Comparison of ENCODE assay signal across 17 mouse cellular contexts in the genomic region with DNA sequence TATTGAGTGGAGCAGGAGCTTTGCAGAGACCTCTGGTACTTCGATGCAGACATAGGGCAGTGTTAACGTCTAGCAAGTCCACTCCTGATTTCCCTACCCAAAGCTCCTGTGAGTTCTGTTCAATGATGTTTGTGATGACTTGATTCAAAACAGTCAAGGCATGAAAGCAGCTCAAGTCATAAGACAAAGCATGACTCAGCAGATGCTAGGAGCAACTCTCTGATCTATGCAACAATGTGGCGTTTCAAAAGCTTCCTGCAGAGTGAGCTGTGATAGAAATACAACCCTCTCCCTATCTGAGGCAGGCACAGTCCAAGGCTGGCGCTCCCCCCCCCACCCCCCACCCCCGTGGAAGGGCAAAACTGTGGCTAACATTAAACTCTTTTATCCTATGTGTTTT.
DNase-seq lines count a peak whose midpoint lies in the region; ATAC-seq and TF ChIP-seq lines count a peak whose summit lies in the region.
"Had no signal": no experiment of that assay in that cellular context is flagged by ENCODE, and none has a peak within 500 bp of the region (broad histone marks: within the 10 kb centered on the region; RNA-seq: fewer than 3 reads in every experiment).

No protein-coding gene starts in this region.

- no peak overlapping the region for H3K4me2 ChIP-seq in intestine, postnatal 0 days (replicated peaks; ENCODE audit: low read depth)
- H3K4me2 ChIP-seq in intestine, embryonic 16.5 days (ENCODE audit: low read depth, low read length) = no peak overlapping the region
- no peak overlapping the region for H3K4me2 ChIP-seq in kidney, embryonic 15.5 days
- H3K4me2 ChIP-seq: embryonic facial prominence, embryonic 12.5 days; forebrain, embryonic 12.5 days; heart, embryonic 13.5 days; lung, embryonic 14.5 days; neural tube, embryonic 13.5 days had no signal

- TF ChIP-seq CTCF in intestine, postnatal 0 days (IDR thresholded peaks at IDR 0.05; ENCODE audit: low read depth) = no peak
- no peak for TF ChIP-seq CTCF in testis, adult 2 months (IDR thresholded peaks at IDR 0.05; ENCODE audit: control insufficient read depth, insufficient read depth, insufficient replicate concordance, low read depth, low read length)
- TF ChIP-seq CTCF in brain, embryonic 14.5 days (IDR thresholded peaks at IDR 0.05; ENCODE audit: borderline replicate concordance, extremely low read depth, insufficient read depth, insufficient read length) = no peak

- no peaks in the 10 kb centered on the region; the same call in 1 of the 2 replicates for H3K4me1 ChIP-seq in intestine, postnatal 0 days (replicated peaks; ENCODE audit: control insufficient read depth, insufficient read depth, low read length)
- peaks cover 20% of the 10 kb centered on the region for H3K4me1 ChIP-seq in intestine, embryonic 16.5 days (ENCODE audit: control insufficient read depth, insufficient read depth, low read length)
- H3K4me1 ChIP-seq in testis, adult 2 months (ENCODE audit: control insufficient read depth, insufficient read depth, low read length) = peaks cover 9% of the 10 kb centered on the region
- peaks cover 21% of the 10 kb centered on the region for H3K4me1 ChIP-seq in kidney, embryonic 15.5 days

- H3K9ac ChIP-seq in intestine, postnatal 0 days (ENCODE audit: low read depth, low read length) = no peak overlapping the region
- H3K9ac ChIP-seq in intestine, embryonic 16.5 days (ENCODE audit: low read depth, low read length) = no peak overlapping the region
- H3K9ac ChIP-seq in kidney, embryonic 15.5 days = no peak overlapping the region
- H3K9ac ChIP-seq: embryonic facial prominence, embryonic 12.5 days; forebrain, embryonic 12.5 days; heart, embryonic 13.5 days; lung, embryonic 14.5 days; neural tube, embryonic 13.5 days had no signal

- TF ChIP-seq POLR2A in testis, adult 2 months (IDR thresholded peaks at IDR 0.05; ENCODE audit: control insufficient read depth, low read depth, low read length) = no peak
- TF ChIP-seq POLR2A in brain, embryonic 14.5 days (IDR thresholded peaks at IDR 0.05; ENCODE audit: borderline replicate concordance, extremely low read depth, insufficient read depth, insufficient read length, poor library complexity, severe bottlenecking) = no peak

- no peaks in the 10 kb centered on the region for H3K9me3 ChIP-seq in intestine, postnatal 0 days (ENCODE audit: control insufficient read depth)
- no peaks in the 10 kb centered on the region for H3K9me3 ChIP-seq in intestine, embryonic 16.5 days (ENCODE audit: control insufficient read depth, low read length)
- no peaks in the 10 kb centered on the region for H3K9me3 ChIP-seq in kidney, embryonic 15.5 days (replicated peaks)
- H3K9me3 ChIP-seq: embryonic facial prominence, embryonic 12.5 days; forebrain, embryonic 12.5 days; heart, embryonic 13.5 days; midbrain, embryonic 10.5 days; neural tube, embryonic 13.5 days had no signal

- no peak overlapping the region for H3K27ac ChIP-seq in intestine, postnatal 0 days (ENCODE audit: low read depth, low read length)
- no peak overlapping the region for H3K27ac ChIP-seq in intestine, embryonic 16.5 days (ENCODE audit: low read length)
- peak overlapping the region; percentile 39 for H3K27ac ChIP-seq in testis, adult 2 months (ENCODE audit: control insufficient read depth, insufficient read depth, low read depth, low read length)
- H3K27ac ChIP-seq in kidney, embryonic 15.5 days = no peak overlapping the region
- H3K27ac ChIP-seq: embryonic facial prominence, embryonic 12.5 days; forebrain, embryonic 12.5 days; heart, embryonic 13.5 days; midbrain, embryonic 10.5 days; neural tube, embryonic 13.5 days had no signal

- no peaks in the 10 kb centered on the region for H3K27me3 ChIP-seq in intestine, postnatal 0 days (replicated peaks; ENCODE audit: control insufficient read depth, insufficient read depth, low read length)
- H3K27me3 ChIP-seq in intestine, embryonic 16.5 days (replicated peaks; ENCODE audit: control insufficient read depth, insufficient read depth, low read length) = no peaks in the 10 kb centered on the region
- H3K27me3 ChIP-seq in testis, adult 2 months (ENCODE audit: control insufficient read depth, insufficient read depth, low read length) = no peaks in the 10 kb centered on the region
- H3K27me3 ChIP-seq in kidney, embryonic 15.5 days = no peaks in the 10 kb centered on the region
- H3K27me3 ChIP-seq: embryonic facial prominence, embryonic 12.5 days; forebrain, embryonic 12.5 days; heart, embryonic 13.5 days; neural tube, embryonic 13.5 days had no signal

- no peaks in the 10 kb centered on the region for H3K36me3 ChIP-seq in intestine, postnatal 0 days (ENCODE audit: control insufficient read depth, insufficient read depth)
- no peaks in the 10 kb centered on the region for H3K36me3 ChIP-seq in intestine, embryonic 16.5 days (ENCODE audit: control insufficient read depth, insufficient read depth, low read length)
- H3K36me3 ChIP-seq in testis, adult 2 months (ENCODE audit: control insufficient read depth, insufficient read depth, low read length) = no peaks in the 10 kb centered on the region
- H3K36me3 ChIP-seq in kidney, embryonic 15.5 days = no peaks in the 10 kb centered on the region
- H3K36me3 ChIP-seq: neural tube, embryonic 13.5 days had no signal

- peak; percentile 31; the same call in 1 of the 2 replicates for ATAC-seq in intestine, postnatal 0 days
- no peak for ATAC-seq in intestine, embryonic 16.5 days
- ATAC-seq in kidney, embryonic 15.5 days (replicated peaks; ENCODE audit: low FRiP score) = no peak

- WGBS in intestine, postnatal 0 days = 49% methylated on average over 5 of the region's 5 CpGs
- 68% methylated on average over 5 of the region's 5 CpGs for WGBS in intestine, embryonic 16.5 days
- WGBS in kidney, embryonic 15.5 days = 70% methylated on average over 5 of the region's 5 CpGs

- DNase-seq in testis, postnatal 10 days (ENCODE audit: low spot score) = no peak
- DNase-seq in brain, embryonic 14.5 days (ENCODE audit: low read depth) = peak; percentile 65
- no peak for DNase-seq in left cerebral cortex, adult 9 months (ENCODE audit: low spot score in 2 of 2)
- DNase-seq: cerebellum, adult 8-10 months; gastrocnemius, postnatal 25 days; kidney, adult 2 months; lung, embryonic 14.5 days; thymus, postnatal 25 days had no signal

- no peak overlapping the region for H3K4me3 ChIP-seq in intestine, postnatal 0 days (ENCODE audit: low read depth, low read length)
- H3K4me3 ChIP-seq in intestine, embryonic 16.5 days (ENCODE audit: low read length) = no peak overlapping the region
- H3K4me3 ChIP-seq in testis, adult 2 months (ENCODE audit: control insufficient read depth, low read depth, low read length) = no peak overlapping the region
- H3K4me3 ChIP-seq in kidney, embryonic 15.5 days (replicated peaks) = no peak overlapping the region
- H3K4me3 ChIP-seq: embryonic facial prominence, embryonic 12.5 days; forebrain, embryonic 12.5 days; heart, embryonic 13.5 days; midbrain, embryonic 10.5 days; neural tube, embryonic 13.5 days had no signal
